Mouse (Mus musculus) kidney, postnatal 0 days (tissue): ENCODE results near the gene Klhdc1. TPM values are rescaled to one million over a fixed set of nuclear protein-coding genes. Genes with fewer than 3 reads are reported as not detected.

ENCODE experiments used
- ATAC-seq: fragments of 200-750 bp; cut with Nextera tagmentation; replicated peaks from 2 replicates; pipeline ENCODE4 v1.8.0; 2017; ENCODE audit warnings: low read depth, moderate number of reproducible peaks, moderate TSS enrichment, moderate library complexity; ENCODE audit not compliant: low FRiP score
- DNase-seq: peaks from one replicate; pipeline ENCODE4 v3.0.0-alpha.2; 2016; ENCODE audit warnings: low spot score
- H3K27ac ChIP-seq: fragments of 300-500 bp; sonication (generic); 2 replicates; pipeline ENCODE4 v1.5.1; 2014; ENCODE audit warnings: mild to moderate bottlenecking
- H3K27me3 ChIP-seq: fragments of 300-500 bp; sonication (generic); 2 replicates; pipeline ENCODE4 v1.6.1; 2014; ENCODE audit warnings: low read length, mixed read lengths; ENCODE audit not compliant: insufficient read depth
- H3K36me3 ChIP-seq: fragments of 300-500 bp; sonication (generic); 2 replicates; pipeline ENCODE4 v1.6.1; 2014; ENCODE audit warnings: low read length, mixed read lengths; ENCODE audit not compliant: insufficient read depth
- H3K4me1 ChIP-seq: fragments of 300-500 bp; sonication (generic); replicated peaks from 2 replicates; pipeline ENCODE4 v1.6.1; 2014; ENCODE audit warnings: antibody characterized with exemption, low read length, mixed read lengths; ENCODE audit not compliant: insufficient read depth
- H3K4me2 ChIP-seq: fragments of 300-500 bp; sonication (generic); 2 replicates; pipeline ENCODE4 v1.6.1; 2014; ENCODE audit warnings: mild to moderate bottlenecking, low read length, moderate library complexity, mixed read lengths
- H3K4me3 ChIP-seq: fragments of 300-500 bp; sonication (generic); replicated peaks from 2 replicates; pipeline ENCODE4 v1.5.1; 2014; ENCODE audit warnings: low read depth, low read length
- H3K9ac ChIP-seq: fragments of 300-500 bp; sonication (generic); 2 replicates; pipeline ENCODE4 v1.6.1; 2014; ENCODE audit warnings: low read depth, low read length
- H3K9me3 ChIP-seq: fragments of 300-500 bp; sonication (generic); replicated peaks from 2 replicates; pipeline ENCODE4 v1.6.1; 2016; ENCODE audit warnings: low read length, inconsistent platforms, mixed read lengths
- CTCF ChIP-seq: IDR thresholded peaks from 2 replicates; pipeline ENCODE4 v1.5.1; 2016; ENCODE audit warnings: antibody characterized with exemption, low read depth, mild to moderate bottlenecking, moderate library complexity
- WGBS: fragments of 180-500 bp; shearing (Covaris S2); extraction: QIAGEN DNeasy Blood & Tissue Kit; methylation state at CpG from one replicate; pipeline ENCODE4 v1.1.7; 2014; 5-methylcytosine and 5-hydroxymethylcytosine counted together
- polyA plus RNA-seq: library from polyadenylated mRNA; unstranded; fragments of >200 nt; fragmentation: Nextera tagmentation; extraction: Ambion mirVana; gene quantifications from 2 replicates; pipeline ENCODE4 v1.2.1, GENCODE M21; 2015

Gene Klhdc1
- polyA plus RNA-seq, 1 experiment from 2014 or later, result 15.8 TPM

GRCm38 (mm10) chr12:69227776-69228466 lies 13.1 kb upstream of the Klhdc1 start, which contains the start of gene Pole2:
Gene Pole2 (minus strand): TSS chr12:69228195.
- peak; percentile 95 for DNase-seq
- Histone ChIP-seq H3K4me1 (0 out of 2 replicates have a peak, but pooled peaks cover 3% of the 10 kb centered on the region), H3K9ac (peak within 1 kb of the TSS; percentile 63), H3K27ac (peak within 1 kb of the TSS; percentile 80), H3K27me3 (no peaks in the 10 kb centered on the region), H3K9me3 (no peaks in the 10 kb centered on the region), H3K4me2 (peak within 1 kb of the TSS; percentile 50), H3K4me3 (peak within 1 kb of the TSS; percentile 74), H3K36me3 (no peaks in the 10 kb centered on the region)
- WGBS, result under 1% methylated on average over 37 of the region's 37 CpGs
- peak; percentile 27; the same call in 1 of the 2 replicates for TF ChIP-seq CTCF
- peak; percentile 93 for ATAC-seq

GRCm38 (mm10) chr12:69229251-69229650 lies 11.7 kb upstream of the Klhdc1 start:
- peak; percentile 50 for DNase-seq
- 70% methylated on average over 2 of the region's 2 CpGs for WGBS
- no peak for ATAC-seq

GRCm38 (mm10) chr12:69235782-69236181 lies 5.2 kb upstream of the Klhdc1 start:
- Histone ChIP-seq H3K27ac (no peak overlapping the region), H3K9ac (no peak overlapping the region), H3K36me3 (no peaks in the 10 kb centered on the region), H3K9me3 (no peaks in the 10 kb centered on the region), H3K4me2 (no peak overlapping the region), H3K27me3 (no peaks in the 10 kb centered on the region), H3K4me1 (no peaks in the 10 kb centered on the region), H3K4me3 (no peak overlapping the region)
- WGBS, result 92% methylated on average over 6 of the region's 6 CpGs
- DNase-seq, result no peak
- ATAC-seq, result no peak
- no peak for TF ChIP-seq CTCF

More at GRCm38 (mm10) chr12:69229251-69229650, 11.7 kb upstream of the Klhdc1 start:
- Histone ChIP-seq H3K27me3 (no peaks in the 10 kb centered on the region), H3K4me2 (no peak overlapping the region), H3K27ac (no peak overlapping the region), H3K36me3 (no peaks in the 10 kb centered on the region), H3K9ac (no peak overlapping the region), H3K9me3 (no peaks in the 10 kb centered on the region), H3K4me3 (no peak overlapping the region), H3K4me1 (0 out of 2 replicates have a peak, but pooled peaks cover 3% of the 10 kb centered on the region)
- TF ChIP-seq CTCF, result peak; percentile 54

GRCm38 (mm10) chr12:69238284-69238683 lies 2.7 kb upstream of the Klhdc1 start:
- Histone ChIP-seq H3K4me2 (no peak overlapping the region), H3K9me3 (no peaks in the 10 kb centered on the region), H3K27me3 (no peaks in the 10 kb centered on the region), H3K4me1 (no peaks in the 10 kb centered on the region), H3K36me3 (no peaks in the 10 kb centered on the region), H3K4me3 (no peak overlapping the region), H3K9ac (no peak overlapping the region), H3K27ac (no peak overlapping the region)
- no peak for ATAC-seq
- 37% methylated on average over 3 of the region's 3 CpGs for WGBS
- TF ChIP-seq CTCF, result peak; percentile 41; the same call in 1 of the 2 replicates
- peak; percentile 32 for DNase-seq

GRCm38 (mm10) chr12:69241405-69241770 lies 412 bp downstream of the Klhdc1 start:
- no peak; the same call in 1 of the 2 replicates for ATAC-seq
- peak; percentile 4 for DNase-seq
- H3K27ac ChIP-seq, result peak overlapping the region; percentile 67
- H3K4me1 ChIP-seq, result no peaks in the 10 kb centered on the region
- 2% methylated on average over 3 of the region's 3 CpGs for WGBS
- H3K4me2 ChIP-seq, result peak overlapping the region; percentile 82
- H3K9me3 ChIP-seq, result no peaks in the 10 kb centered on the region
- TF ChIP-seq CTCF, result no peak
- H3K27me3 ChIP-seq, result no peaks in the 10 kb centered on the region
- H3K4me3 ChIP-seq, result peak overlapping the region; percentile 64
- H3K36me3 ChIP-seq, result no peaks in the 10 kb centered on the region
- peak overlapping the region; percentile 81 for H3K9ac ChIP-seq

GRCm38 (mm10) chr12:69241771-69242431 lies 925 bp downstream of the Klhdc1 start:
- H3K27me3 ChIP-seq, result no peaks in the 10 kb centered on the region
- H3K4me1 ChIP-seq, result no peaks in the 10 kb centered on the region
- H3K4me2 ChIP-seq, result peak overlapping the region; percentile 82
- no peaks in the 10 kb centered on the region for H3K9me3 ChIP-seq
- DNase-seq (peak; percentile 72), ATAC-seq (peak; percentile 91)
- no peaks in the 10 kb centered on the region for H3K36me3 ChIP-seq
- peak overlapping the region; percentile 81 for H3K9ac ChIP-seq
- no peak for TF ChIP-seq CTCF
- H3K4me3 ChIP-seq, result peak overlapping the region; percentile 64
- H3K27ac ChIP-seq, result peak overlapping the region; percentile 67
- WGBS, result under 1% methylated on average over 61 of the region's 64 CpGs
